Mouse (Mus musculus) heart, postnatal 0 days (tissue): ENCODE results near the gene Msh3.

ENCODE experiments used
- CTCF ChIP-seq: IDR thresholded peaks from 2 replicates; pipeline ENCODE4 v1.5.1; 2016; ENCODE audit warnings: antibody characterized with exemption, control low read depth, low read depth
- EP300 ChIP-seq: IDR thresholded peaks from 2 replicates; pipeline ENCODE4 v1.6.1; 2016; ENCODE audit warnings: antibody characterized with exemption, low read depth

DNA sequence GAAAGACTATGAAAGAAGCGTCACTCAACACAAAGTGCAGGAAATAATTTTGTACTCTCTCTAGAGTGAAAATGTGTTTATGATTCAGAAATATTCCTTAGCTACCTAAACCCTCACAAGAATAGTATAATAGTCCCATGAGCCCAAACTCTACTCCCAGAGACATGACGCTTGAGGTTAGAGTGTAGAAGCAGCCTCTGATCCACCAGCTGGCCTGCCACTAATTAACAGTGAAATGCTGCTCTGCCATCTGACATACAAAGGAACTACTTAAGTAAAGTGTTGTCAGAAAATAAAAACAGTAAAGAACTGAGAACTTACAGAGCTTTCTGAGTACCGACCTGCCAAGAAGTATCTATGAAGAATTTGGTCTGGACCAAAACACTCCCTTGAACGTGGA, 52.3 kb downstream of the Msh3 start:
- TF ChIP-seq EP300 (no peak), CTCF (no peak)
